Mouse (Mus musculus) kidney, adult 11 months (tissue): ENCODE measurements around the gene Gm11733.
A peak's percentile ranks its signal among the peaks of the same experiment; 100 is the strongest.

Experiments used
- DNase-seq: peaks from one replicate; pipeline ENCODE4 v3.0.0; 2022

The Gm11733 gene

DNA sequence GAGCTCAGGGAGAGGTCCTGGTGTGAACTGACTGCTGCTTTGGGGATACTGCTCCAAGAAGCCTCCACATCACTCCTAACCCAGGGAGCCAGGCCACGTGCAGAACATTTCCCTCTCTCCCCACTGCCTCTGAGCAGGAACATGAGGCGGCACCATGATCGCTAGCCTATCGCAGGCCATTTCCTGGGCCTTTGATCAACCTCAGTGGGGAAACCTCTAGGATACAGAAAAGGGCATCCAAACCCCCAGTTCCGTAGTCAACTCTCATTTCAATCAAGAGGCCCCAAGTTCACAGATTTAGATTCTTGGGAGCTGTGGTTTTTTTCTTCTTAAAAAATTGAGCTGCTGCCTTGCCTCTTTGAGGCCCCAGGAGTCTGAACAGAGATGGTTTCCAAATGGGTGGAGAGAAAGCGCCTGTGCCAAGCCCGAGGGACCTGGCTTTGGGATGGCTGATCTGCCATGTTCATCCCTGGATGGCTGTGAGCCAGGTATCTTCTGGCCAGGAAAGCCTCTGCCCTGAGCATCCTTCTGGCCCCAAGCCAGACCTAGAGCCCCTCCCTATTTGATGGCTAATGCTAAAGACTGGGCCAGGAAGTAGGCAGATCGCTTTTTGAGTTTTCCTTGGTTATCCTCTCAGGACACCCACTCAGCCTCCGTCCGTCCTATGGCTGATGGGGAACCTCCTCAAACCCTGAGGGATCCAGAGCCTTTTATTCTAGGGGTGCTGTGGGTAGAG lies 5.7 kb upstream of the Gm11733 start:
- DNase-seq, result no peak

DNA sequence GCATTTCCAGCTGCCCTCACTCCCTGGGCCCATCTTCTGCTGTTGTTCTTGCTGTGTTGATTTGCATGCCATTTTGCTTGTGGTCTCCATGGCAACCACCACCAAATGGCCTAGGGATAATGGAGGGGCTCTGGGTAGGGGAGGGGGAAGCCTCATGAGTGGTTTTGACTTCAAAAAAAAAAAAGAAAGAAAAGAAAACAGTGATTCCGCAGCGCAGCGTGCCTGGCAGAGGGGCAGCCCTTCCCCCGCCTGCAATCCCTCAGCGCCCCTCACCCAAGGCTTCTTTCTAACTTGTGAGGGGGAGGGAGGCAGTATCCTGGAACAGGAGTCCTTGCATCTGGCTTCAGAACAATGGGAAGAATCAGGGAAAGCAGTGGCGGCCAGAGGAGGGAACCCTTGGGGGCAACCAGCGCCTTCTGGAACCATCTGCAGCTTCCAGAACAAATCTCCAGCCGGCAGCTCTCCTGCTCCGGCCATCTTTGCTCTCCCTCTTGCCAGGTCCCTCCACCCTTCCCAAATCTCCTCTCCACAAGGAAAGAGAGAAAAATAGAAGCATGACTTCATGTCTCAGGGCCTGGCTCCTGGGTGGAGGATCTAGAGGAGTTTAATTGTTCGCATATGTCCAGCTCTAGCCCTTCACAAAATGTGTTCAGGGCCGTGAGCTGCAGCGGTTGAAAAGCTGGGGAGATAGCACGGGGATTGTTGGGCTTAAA lies 5.0 kb upstream of the Gm11733 start:
- DNase-seq, result no peak

- DNase-seq, result no peak
Measured at GRCm38 (mm10) chr11:117479746-117480145, 4.4 kb upstream of the Gm11733 start.

- no peak for DNase-seq
Measured at GRCm38 (mm10) chr11:117482300-117482676, 1.9 kb upstream of the Gm11733 start.

DNA sequence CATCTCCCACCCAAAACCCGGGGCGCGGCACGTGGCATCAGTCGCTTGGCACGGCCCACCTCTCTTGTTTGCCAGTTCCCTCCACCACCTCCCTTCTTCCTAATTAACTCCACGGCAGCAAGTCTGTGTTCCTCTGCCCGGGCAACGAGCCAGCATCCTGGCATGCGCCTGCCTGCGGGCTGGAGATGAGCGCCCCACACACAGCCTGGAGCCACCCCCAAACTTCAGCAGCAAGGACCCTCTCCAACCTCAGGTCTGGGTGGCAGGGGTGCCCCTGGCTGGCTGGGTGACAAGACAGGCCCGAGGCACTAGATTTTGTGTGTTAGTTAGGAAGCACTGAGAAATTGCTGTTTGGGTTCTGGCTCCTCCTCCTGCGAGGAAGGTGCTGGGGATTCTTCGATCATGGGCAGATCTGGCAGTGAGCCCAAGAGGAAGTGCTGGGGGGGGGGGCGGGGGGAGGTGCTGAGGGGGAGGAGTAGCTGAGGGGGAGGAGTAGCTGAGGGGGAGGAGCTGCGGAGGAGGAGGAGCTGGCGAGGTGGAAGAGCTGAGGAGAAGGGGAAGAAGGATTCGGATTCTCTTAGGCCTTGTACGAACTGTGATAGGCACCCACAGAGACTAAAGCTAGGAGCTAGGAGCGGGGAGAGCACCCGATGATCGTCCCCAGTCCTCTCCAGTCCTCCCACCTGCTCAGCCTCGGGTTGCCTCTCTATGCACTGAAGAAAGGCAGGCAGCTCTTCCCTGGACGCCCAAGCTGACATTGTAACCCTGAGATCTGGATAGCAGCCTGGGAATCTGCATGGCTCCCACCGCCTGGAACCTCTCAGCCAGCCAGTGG lies 1.3 kb upstream of the Gm11733 start:
- peak; percentile 78 for DNase-seq

- DNase-seq, result no peak
Measured at GRCm38 (mm10) chr11:117491408-117492208, 7.4 kb downstream of the Gm11733 start.

GRCm38 (mm10) chr11:117492209-117492505 lies 8.0 kb downstream of the Gm11733 start:
- no peak for DNase-seq

- no peak for DNase-seq
Measured at GRCm38 (mm10) chr11:117496812-117497211, 12.6 kb downstream of the Gm11733 start.

DNA sequence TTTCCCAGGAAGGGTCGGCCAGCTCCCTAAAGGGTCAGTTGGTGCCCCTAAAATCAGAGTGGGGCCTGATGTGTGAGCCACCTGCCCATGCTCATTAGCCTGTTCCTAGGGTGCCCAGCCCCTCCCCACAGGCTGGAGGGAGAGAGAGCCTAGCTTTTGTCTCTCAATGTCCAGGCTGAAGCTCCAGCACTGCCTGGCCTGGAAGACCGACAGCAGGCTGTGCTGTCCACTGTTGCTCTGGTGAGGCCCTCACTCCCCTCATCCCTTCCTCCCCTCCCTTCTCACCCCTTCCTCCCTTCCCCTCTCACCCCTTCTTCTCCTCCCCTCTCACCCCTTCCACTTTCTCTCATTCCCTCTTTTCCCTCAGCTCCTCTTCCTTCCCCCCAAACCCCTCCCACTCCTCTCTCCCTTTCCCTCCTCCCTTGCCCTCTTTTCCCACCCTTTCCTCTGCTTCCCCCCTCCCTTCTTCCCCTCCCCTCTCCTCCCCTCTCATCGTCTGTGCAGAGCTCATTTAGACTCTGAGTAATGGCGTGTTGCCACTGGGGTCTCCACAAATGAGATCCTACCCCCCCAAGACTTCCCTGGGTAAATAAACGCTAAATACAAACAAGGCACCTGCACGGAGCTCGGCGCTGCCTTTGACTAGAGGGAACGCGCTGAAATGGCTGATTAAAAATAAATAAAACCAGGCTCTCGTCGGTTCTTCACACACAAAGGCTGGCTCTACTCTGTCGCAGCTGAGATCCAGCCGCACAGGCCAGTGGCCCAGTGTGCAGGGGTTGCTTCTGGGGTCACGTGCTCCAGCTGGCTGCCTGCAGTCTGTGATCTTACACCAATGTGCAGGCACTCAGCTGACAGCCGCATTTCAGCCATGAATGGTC lies 13.3 kb downstream of the Gm11733 start:
- peak; percentile 60 for DNase-seq

DNA sequence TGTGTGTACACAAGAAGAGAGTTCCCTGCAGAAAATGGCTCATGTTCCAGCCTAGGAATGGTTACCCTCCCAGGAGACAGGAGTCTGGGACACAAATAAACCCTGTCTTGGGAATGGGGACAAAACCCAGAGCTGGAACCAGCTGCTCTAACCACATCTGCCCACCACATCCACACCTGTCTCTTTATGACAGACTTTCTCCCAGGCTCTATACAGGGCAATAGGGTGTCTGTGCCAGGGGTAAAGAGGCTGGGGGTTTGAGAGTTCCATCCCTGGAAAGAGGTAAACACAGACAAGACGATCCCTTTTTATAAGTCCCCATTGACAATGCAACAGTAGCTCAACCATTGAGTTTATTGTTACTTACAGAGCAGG lies 14.0 kb downstream of the Gm11733 start:
- no peak for DNase-seq

- no peak for DNase-seq
Measured at GRCm38 (mm10) chr11:117508972-117509371, 24.8 kb downstream of the Gm11733 start.

GRCm38 (mm10) chr11:117515718-117516421 lies 31.7 kb downstream of the Gm11733 start:
- no peak for DNase-seq

- DNase-seq, result no peak
Measured at GRCm38 (mm10) chr11:117516422-117516796, 32.2 kb downstream of the Gm11733 start.

- no peak for DNase-seq
Measured at GRCm38 (mm10) chr11:117521906-117522780, 38.0 kb downstream of the Gm11733 start.

- peak; percentile 84 for DNase-seq
Measured at GRCm38 (mm10) chr11:117522879-117523519, 38.8 kb downstream of the Gm11733 start.

DNA sequence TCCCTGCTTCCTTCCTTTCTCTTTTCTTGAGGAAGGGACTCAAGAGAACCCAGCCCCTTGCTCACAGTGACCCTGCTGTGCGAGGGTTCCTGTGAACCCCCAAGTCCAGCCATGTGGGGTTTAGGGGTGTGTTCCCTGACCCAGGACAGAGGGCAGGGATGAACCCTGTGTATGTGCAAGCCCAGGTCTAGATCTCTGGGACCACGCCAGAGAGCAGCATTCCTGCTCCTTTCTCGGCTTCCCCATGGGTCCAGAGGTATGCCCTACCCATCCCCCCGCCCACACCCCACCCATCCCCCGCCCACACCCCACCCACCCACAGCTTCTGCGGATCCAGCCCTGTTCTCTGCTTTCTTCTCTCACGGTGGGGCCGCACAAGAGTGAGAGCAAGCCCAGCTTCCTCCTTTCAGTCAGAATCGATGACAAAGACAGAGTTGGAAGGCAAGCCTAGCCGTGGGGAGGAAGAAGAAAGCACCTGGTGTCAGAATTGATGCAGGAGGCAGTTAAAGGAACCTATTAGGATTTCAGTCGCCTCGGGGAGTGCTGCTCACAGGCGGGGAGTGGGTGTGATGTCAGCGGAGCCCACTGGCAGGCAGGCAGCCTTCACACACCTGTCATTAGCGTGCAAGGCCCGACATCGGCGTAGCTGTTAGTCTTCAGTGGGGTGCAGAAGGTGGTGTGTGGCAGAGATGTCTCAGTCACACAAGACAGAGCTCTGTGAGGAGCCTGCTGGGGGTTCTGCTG lies 41.6 kb downstream of the Gm11733 start:
- DNase-seq, result no peak

DNA sequence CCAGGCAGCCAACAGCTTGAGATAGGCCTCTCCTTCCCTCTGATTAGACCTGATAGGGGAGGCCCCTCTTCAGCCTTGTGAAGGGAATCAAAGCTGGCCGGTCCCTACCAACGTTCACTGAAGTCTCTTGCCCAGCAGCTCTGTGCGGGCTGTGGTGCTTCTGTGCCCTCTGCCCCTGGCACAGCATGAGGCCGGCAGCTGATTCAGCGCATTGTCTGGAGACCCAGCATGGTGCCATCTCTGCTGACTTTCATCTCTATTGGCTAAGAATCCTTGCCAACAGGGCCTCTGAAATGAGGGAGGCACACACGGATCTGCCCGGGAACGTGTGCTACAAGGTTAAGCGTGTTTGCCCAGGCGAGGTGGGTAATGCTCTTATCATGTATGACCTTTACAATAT lies 48.2 kb downstream of the Gm11733 start:
- DNase-seq, result no peak

- peak; percentile 63 for DNase-seq
Measured at GRCm38 (mm10) chr11:117534912-117535311, 50.7 kb downstream of the Gm11733 start.
